Mouse (Mus musculus): Measurements from ENCODE around the gene Creb3l4. TPM values are rescaled to one million over a fixed set of nuclear protein-coding genes. Genes with fewer than 3 reads are reported as not detected.

The Creb3l4 gene
- total and polyA plus RNA-seq, 3 experiments, result 0.14 to 0.55 (median 0.16) TPM

DNA sequence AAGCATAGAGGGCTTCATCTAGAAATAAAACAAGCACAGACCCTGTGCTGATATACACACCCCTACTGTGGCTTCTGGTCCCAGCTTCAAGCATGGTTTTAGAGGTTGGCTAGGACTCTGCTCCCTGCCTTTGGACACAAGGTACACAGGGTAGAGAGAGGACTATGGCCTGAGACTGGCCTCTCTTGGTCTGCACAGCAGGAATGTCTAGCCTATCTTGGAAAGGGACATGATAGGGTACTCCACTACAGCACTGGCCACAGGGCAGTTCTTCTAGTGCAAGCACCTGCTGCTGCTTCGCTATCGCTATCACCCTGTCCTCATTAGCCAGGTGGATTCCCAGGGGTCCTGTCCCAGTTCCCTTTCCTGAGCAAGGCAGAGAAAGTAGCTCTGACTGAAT is 2.1 kb downstream of the Creb3l4 start:
- no peak overlapping the region for H3K9ac ChIP-seq (ENCODE audit: low read depth, low read length)
- no peak overlapping the region for H3K27ac ChIP-seq
- intact Hi-C loops (cut with DNase I), result no loop called here
- TF ChIP-seq EP300 (IDR thresholded peaks at IDR 0.05; ENCODE audit: insufficient read depth, low read depth, low read length) (no peak), CTCF (IDR thresholded peaks at IDR 0.05) (no peak), POLR2A (IDR thresholded peaks at IDR 0.05; ENCODE audit: insufficient read depth, low read depth, low read length) (no peak)
- H3K27me3 ChIP-seq (ENCODE audit: control insufficient read depth, insufficient read depth, low read length), result no peaks in the 10 kb centered on the region
- H3K79me2 ChIP-seq (replicated peaks; ENCODE audit: control insufficient read depth, insufficient read depth, low read length), result no peaks in the 10 kb centered on the region
- peaks cover 1% of the 10 kb centered on the region; the same call in 1 of the 2 replicates for H3K4me1 ChIP-seq (ENCODE audit: control insufficient read depth, insufficient read depth, low read length)
- H3K36me3 ChIP-seq (ENCODE audit: control insufficient read depth, insufficient read depth, low read length), result no peaks in the 10 kb centered on the region
- no peak overlapping the region for H3K4me3 ChIP-seq
- 87% methylated on average over 2 of the region's 2 CpGs for WGBS
- no peak for DNase-seq

DNA sequence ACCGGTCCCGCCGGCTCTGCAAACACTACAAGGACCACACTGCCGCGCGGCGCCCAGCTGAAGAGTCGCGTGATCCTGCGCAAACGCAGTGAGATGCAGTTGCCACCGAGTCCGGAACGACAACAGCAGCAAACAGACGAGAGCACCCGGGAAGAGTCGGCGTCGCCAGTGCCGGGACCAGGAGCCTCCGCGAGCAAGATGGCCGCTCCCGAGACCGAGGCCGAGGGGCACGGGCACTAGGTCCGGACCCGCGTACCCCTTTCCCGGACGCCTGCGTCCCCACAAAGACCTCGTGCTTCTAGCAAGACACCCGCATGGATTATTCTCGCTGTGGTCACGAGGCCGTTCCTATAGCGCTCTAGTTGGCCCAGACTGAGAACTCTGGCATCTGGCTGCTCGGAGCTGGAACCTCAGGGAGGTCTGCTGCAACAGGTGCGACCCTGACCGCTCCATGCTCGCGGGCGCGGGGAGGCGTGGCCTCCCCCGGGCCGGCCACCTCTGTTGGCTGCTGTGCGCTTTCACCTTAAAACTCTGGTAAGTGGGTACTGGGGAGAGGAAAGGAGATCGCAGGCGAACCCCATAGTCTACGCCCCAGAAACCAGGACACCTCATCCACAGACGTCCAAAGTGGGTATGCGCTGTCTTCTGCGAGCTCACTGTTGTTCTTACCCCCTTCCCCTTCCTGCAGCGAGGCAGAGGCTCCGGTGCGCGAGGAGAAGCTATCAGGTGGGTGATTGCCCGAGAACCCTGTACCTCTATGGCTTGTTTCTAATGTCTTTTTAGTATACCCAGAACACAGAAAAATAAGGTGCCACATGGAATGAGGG is 11.6 kb downstream of the Creb3l4 start, which contains the start of gene Jtb:
Gene Jtb (plus strand): TSS at position 91 of the 827 bp plus-strand sequence.
- WGBS, result under 1% methylated on average over 61 of the region's 61 CpGs
- intact Hi-C loops (cut with DNase I), result loop anchor here (2.0 kb wide), 1 partner anchor 23 kb away; the partner anchor contains the start of gene Crtc2
- TF ChIP-seq CTCF (IDR thresholded peaks at IDR 0.05), result 0 out of 2 replicates have a peak, but pooled peaks have one; percentile 16
- peak; percentile 91 for TF ChIP-seq POLR2A (IDR thresholded peaks at IDR 0.05; ENCODE audit: insufficient read depth, low read depth, low read length)
- peak; percentile 79 for TF ChIP-seq EP300 (IDR thresholded peaks at IDR 0.05; ENCODE audit: insufficient read depth, low read depth, low read length)

DNA sequence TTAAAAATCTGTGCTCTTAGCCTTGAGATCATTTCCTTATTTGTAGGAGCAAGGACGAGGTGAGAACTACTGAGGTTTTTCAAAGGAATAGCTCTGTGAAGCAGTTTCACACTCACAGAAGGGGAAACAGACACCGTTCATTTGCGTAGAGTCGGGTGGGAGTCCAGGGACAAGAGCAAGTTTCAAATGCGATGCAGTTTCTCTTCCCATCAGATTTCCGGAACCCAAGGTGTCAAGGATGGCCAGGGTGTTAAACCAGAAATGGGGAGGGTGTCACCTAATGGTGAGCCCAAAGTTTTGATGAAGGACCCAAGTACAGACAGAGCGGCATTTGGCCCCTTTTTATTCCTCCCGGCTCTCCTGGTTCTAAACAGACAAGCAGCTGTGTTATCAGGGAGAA is 12.2 kb downstream of the Creb3l4 start:
- 10% methylated on average over 8 of the region's 8 CpGs for WGBS
- TF ChIP-seq EP300 (IDR thresholded peaks at IDR 0.05; ENCODE audit: insufficient read depth, low read depth, low read length) (no peak), CTCF (IDR thresholded peaks at IDR 0.05) (no peak), POLR2A (IDR thresholded peaks at IDR 0.05; ENCODE audit: insufficient read depth, low read depth, low read length) (no peak)
- H3K4me1 ChIP-seq (ENCODE audit: control insufficient read depth, insufficient read depth, low read length), result peaks cover 1% of the 10 kb centered on the region; the same call in 1 of the 2 replicates
- no peak for DNase-seq
- H3K79me2 ChIP-seq (replicated peaks; ENCODE audit: control insufficient read depth, insufficient read depth, low read length), result no peaks in the 10 kb centered on the region
- H3K27me3 ChIP-seq (ENCODE audit: control insufficient read depth, insufficient read depth, low read length), result no peaks in the 10 kb centered on the region
- intact Hi-C loops (cut with DNase I), result loop anchor here (2.0 kb wide), 1 partner anchor 24 kb away; the partner anchor contains the start of gene Crtc2
- H3K9ac ChIP-seq (ENCODE audit: low read depth, low read length), result peak overlapping the region; percentile 35
- H3K27ac ChIP-seq, result peak overlapping the region; percentile 90
- no peaks in the 10 kb centered on the region for H3K36me3 ChIP-seq (ENCODE audit: control insufficient read depth, insufficient read depth, low read length)
- H3K4me3 ChIP-seq, result peak overlapping the region; percentile 73

More for the DNA sequence above, 11.6 kb downstream of the Creb3l4 start, which contains the start of gene Jtb:
- Histone ChIP-seq H3K36me3 (ENCODE audit: control insufficient read depth, insufficient read depth, low read length) (no peaks in the 10 kb centered on the region), H3K79me2 (replicated peaks; ENCODE audit: control insufficient read depth, insufficient read depth, low read length) (no peaks in the 10 kb centered on the region), H3K27me3 (ENCODE audit: control insufficient read depth, insufficient read depth, low read length) (no peaks in the 10 kb centered on the region), H3K9ac (ENCODE audit: low read depth, low read length) (peak within 1 kb of the TSS; percentile 82), H3K4me1 (ENCODE audit: control insufficient read depth, insufficient read depth, low read length) (peaks cover 1% of the 10 kb centered on the region; the same call in 1 of the 2 replicates), H3K27ac (peak within 1 kb of the TSS; percentile 90), H3K4me3 (peak within 1 kb of the TSS; percentile 73)
- DNase-seq, result peak; percentile 90 to 95

DNA sequence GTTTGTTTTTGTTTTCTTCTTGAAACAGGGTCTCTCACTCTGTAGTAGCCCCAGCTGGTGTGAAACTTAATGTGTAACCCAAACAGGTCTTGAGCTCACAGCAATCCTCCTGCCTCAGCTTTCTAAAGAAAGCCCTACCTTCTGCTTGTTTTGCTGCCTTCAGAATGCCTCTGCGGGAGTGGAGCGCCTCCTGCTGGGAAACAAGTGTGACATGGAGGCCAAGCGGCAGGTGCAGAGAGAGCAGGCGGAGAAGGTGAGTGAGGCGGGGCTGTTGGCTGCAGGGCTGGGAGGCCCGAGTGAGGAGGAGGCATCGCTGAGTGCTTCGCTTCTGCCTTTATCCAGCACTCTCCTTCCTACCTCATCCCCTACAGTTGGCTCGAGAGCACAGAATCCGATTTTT is 19.0 kb downstream of the Creb3l4 start:
- no peak for TF ChIP-seq POLR2A (IDR thresholded peaks at IDR 0.05; ENCODE audit: insufficient read depth, low read depth, low read length)
- no peak for TF ChIP-seq EP300 (IDR thresholded peaks at IDR 0.05; ENCODE audit: insufficient read depth, low read depth, low read length)
- TF ChIP-seq CTCF (IDR thresholded peaks at IDR 0.05), result no peak
- Histone ChIP-seq H3K27me3 (ENCODE audit: control insufficient read depth, insufficient read depth, low read length) (no peaks in the 10 kb centered on the region), H3K9ac (ENCODE audit: low read depth, low read length) (no peak overlapping the region), H3K4me3 (no peak overlapping the region), H3K4me1 (ENCODE audit: control insufficient read depth, insufficient read depth, low read length) (peaks cover 3% of the 10 kb centered on the region), H3K27ac (no peak overlapping the region), H3K79me2 (replicated peaks; ENCODE audit: control insufficient read depth, insufficient read depth, low read length) (no peaks in the 10 kb centered on the region), H3K36me3 (ENCODE audit: control insufficient read depth, insufficient read depth, low read length) (no peaks in the 10 kb centered on the region)
- no peak for DNase-seq
- 80% methylated on average over 10 of the region's 10 CpGs for WGBS
- intact Hi-C loops (cut with DNase I), result loop anchor here (5.0 kb wide), 1 partner anchor 243 kb away; the partner anchor contains the start of gene Npr1

DNA sequence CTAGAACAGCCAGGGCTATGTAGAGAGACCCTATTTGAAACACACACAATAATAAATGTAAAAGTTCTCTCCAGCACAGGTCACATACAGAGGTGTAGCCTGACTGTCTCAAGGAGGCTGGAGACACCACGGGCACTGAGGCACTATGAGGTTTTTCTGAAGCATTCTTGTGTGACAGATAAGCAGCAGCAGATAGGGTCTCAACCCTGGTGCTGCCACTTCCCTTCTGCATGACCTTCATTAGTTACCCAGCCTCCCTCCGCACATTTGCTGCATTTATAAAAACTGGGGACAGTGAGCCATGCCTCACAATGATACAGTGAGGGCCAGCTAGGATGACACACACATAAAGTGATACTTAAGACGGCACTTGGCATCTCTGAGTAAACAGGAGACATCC is 20.4 kb downstream of the Creb3l4 start:
- TF ChIP-seq EP300 (IDR thresholded peaks at IDR 0.05; ENCODE audit: insufficient read depth, low read depth, low read length), result no peak
- Histone ChIP-seq H3K79me2 (replicated peaks; ENCODE audit: control insufficient read depth, insufficient read depth, low read length) (no peaks in the 10 kb centered on the region), H3K9ac (ENCODE audit: low read depth, low read length) (no peak overlapping the region), H3K4me1 (ENCODE audit: control insufficient read depth, insufficient read depth, low read length) (peaks cover 3% of the 10 kb centered on the region), H3K27ac (no peak overlapping the region), H3K4me3 (no peak overlapping the region), H3K36me3 (ENCODE audit: control insufficient read depth, insufficient read depth, low read length) (no peaks in the 10 kb centered on the region), H3K27me3 (ENCODE audit: control insufficient read depth, insufficient read depth, low read length) (no peaks in the 10 kb centered on the region)
- no peak for DNase-seq
- WGBS, result 45% methylated on average over 3 of the region's 3 CpGs
- intact Hi-C loops (cut with DNase I), result loop anchor here (5.0 kb wide), 1 partner anchor 244 kb away; the partner anchor contains the start of gene Npr1

DNA sequence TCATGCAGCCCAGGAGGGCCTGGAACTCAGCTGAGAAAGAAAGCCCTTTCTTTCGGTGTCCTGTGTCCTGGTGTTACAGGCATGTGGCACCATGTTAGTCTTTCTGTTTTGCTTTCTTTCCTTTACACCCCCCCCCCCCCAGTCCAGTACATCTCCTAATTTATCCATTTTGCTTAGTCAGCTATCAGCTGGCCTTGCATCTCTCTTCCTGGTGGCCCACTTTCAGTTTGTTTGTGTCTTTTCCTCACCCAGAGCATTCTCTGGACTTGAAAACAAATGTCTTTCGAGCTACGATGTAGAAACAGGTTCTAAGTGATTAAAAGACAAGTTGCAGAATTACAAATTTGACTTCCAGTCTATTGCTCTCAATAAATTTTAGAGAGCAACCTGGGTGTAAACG is 20.9 kb downstream of the Creb3l4 start:
- H3K27ac ChIP-seq, result no peak overlapping the region
- 69% methylated on average over 4 of the region's 4 CpGs for WGBS
- intact Hi-C loops (cut with DNase I), result loop anchor here (5.0 kb wide), 1 partner anchor 245 kb away; the partner anchor contains the start of gene Npr1
- H3K27me3 ChIP-seq (ENCODE audit: control insufficient read depth, insufficient read depth, low read length), result no peaks in the 10 kb centered on the region
- H3K9ac ChIP-seq (ENCODE audit: low read depth, low read length), result no peak overlapping the region
- H3K4me3 ChIP-seq, result no peak overlapping the region
- no peaks in the 10 kb centered on the region for H3K36me3 ChIP-seq (ENCODE audit: control insufficient read depth, insufficient read depth, low read length)
- DNase-seq, result no peak
- TF ChIP-seq CTCF (IDR thresholded peaks at IDR 0.05), result no peak
- no peak for TF ChIP-seq EP300 (IDR thresholded peaks at IDR 0.05; ENCODE audit: insufficient read depth, low read depth, low read length)
- TF ChIP-seq POLR2A (IDR thresholded peaks at IDR 0.05; ENCODE audit: insufficient read depth, low read depth, low read length), result no peak
- H3K79me2 ChIP-seq (replicated peaks; ENCODE audit: control insufficient read depth, insufficient read depth, low read length), result no peaks in the 10 kb centered on the region
- peaks cover 3% of the 10 kb centered on the region for H3K4me1 ChIP-seq (ENCODE audit: control insufficient read depth, insufficient read depth, low read length)

All from heart, adult 2 months (tissue).